Mouse (Mus musculus) heart, adult 9 months (tissue): Measurements from ENCODE around the gene Gm3164.
"Not testable (repeated sequence)": the region's sequence is repeated elsewhere in the genome, so short reads cannot be mapped to it uniquely, and the experiment has no call there.

Source experiments
- DNase-seq, 2 experiments: peaks; one replicate each; pipeline ENCODE4 v3.0.0; 2022; ENCODE audit warnings: low spot score in 2 of 2

Gene Gm3164

DNA sequence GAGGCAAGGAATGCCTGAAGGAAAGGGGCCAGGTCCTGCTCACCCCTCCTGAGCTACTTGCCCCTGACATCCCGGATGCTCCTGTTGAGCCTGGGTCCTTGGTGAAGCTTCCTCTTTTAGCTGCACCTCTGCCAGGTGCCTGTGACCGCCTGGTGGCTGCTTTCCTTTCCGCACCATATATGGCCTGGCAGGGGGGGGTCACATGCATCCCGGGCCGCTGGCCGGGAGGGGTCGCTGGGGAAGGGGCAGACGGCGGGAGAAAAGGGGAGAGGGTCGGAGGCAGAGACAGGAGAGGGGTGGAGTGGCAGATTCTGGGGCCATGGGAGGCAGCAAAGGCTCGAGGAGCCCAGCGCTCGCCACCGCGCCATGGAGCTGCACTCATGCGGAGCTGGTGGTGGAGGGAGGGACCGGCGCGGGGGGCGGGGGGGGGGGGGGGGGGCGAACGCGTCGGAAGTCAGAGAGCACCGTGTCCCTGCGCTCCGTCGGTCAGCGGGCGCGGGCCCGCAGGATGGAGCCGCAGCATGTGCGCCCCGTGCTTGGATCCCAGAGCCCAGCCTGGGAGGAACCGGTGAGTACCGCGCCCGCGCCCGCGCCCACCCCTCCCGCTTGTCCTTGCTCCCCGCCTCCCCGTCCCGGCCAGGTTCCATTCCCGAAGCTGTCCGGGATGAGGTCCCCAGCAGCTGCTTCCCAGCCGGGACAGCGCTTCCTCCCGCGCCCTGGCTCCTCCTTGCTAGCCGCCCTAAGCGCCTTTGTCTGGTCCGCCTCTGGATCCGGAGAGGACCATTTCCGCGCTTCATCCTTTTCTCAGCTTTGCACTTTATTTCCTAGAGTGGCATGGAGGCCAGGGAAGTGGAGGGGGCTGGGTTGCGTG, at the start of gene Gm3164:
Gene Gm3164 (plus strand): TSS at position 484 of the 871 bp plus-strand sequence.
- peak; percentile 47 to 70 for DNase-seq

- DNase-seq: not testable (repeated sequence)
Observed at GRCm38 (mm10) chr14:4368991-4369390, 46.3 kb upstream of the Gm3164 start.

- DNase-seq: not testable (repeated sequence)
Observed at GRCm38 (mm10) chr14:4369691-4370090, 45.6 kb upstream of the Gm3164 start.

GRCm38 (mm10) chr14:4377871-4378270, 37.4 kb upstream of the Gm3164 start:
- not testable (repeated sequence) for DNase-seq

DNA sequence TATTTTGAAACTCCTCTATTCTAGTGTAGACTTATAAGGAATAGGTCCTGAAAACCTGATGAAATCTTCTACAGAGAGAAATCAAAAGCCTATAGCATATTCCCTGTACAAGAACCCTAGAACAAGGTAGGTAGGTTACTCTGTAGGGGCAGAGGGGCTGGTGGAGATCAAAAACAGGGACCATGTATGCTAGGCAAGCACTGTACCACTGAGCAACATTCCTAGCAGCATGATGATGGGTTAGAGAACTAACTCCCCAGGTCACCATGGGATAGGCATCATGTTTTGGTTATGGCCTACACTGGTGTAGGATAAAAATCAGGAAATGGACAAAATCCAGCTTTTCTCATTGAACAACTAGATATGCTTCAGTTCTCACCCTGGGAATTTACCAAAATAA, 29.6 kb upstream of the Gm3164 start:
- DNase-seq: not testable (repeated sequence)

- not testable (repeated sequence) for DNase-seq
Observed at GRCm38 (mm10) chr14:4392841-4393530, 22.3 kb upstream of the Gm3164 start.

DNA sequence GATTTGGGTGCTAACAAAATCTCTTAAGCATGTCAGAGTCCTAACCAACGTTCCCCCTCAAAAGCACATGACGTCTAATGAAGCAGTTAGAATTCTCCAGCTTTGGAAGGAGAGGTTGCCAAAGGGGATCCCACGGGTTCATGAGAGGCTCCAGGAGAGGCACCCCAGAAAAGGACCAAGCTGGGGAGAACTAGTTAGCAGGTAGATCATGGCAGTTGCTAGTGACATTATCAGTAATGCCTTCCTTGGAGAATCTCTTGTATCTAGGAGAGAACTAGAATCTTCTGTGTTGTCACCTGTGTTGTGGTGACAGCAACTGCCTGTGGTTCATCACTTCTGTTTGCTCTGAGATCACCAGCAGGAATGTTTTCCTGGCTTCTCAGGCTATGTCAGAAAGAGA, 18.0 kb upstream of the Gm3164 start, which contains the start of gene Gm3159:
Gene Gm3159 (plus strand): TSS at position 301 of the 400 bp plus-strand sequence.
- DNase-seq: not testable (repeated sequence)

GRCm38 (mm10) chr14:4398624-4399023, 16.6 kb upstream of the Gm3164 start:
- DNase-seq: not testable (repeated sequence)

GRCm38 (mm10) chr14:4400115-4400789, 15.0 kb upstream of the Gm3164 start:
- DNase-seq: not testable (repeated sequence)

DNA sequence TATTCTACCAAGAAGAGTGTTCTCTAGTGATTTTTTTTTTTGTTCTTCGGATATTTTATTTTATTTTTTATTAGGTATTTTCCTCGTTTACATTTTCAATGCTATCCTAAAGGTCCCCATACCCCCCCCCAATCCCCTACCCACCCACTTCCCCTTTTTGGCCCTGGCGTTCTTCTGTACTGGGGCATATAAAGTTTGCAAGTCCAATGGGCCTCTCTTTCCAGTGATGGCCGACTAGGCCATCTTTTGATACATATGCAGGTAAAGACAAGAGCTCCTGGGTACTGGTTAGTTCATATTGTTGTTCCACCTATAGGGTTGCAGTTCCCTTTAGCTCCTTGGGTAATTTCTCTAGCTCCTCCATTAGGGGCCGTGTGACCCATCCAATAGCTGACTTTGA, 14.0 kb upstream of the Gm3164 start:
- DNase-seq: not testable (repeated sequence)

DNA sequence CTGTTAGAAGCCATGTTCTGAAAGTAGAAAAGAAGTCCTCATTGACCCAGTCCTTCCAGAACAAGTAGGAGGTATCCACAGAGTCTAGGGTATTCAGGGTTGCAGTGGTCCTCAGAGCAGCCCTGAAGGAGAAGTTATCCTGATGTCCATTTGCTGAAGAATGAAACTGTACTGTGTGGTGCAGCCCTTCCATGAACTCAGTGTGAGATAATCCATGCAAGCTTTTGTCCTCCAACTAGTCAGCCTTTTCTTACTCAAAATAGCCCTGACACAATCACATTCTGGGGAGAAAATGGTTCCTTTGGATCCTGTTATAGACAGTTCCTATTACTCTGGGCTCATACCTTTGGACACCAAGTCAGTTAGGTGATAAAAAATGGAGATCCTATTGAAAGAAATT, 11.4 kb upstream of the Gm3164 start:
- DNase-seq: not testable (repeated sequence)

DNA sequence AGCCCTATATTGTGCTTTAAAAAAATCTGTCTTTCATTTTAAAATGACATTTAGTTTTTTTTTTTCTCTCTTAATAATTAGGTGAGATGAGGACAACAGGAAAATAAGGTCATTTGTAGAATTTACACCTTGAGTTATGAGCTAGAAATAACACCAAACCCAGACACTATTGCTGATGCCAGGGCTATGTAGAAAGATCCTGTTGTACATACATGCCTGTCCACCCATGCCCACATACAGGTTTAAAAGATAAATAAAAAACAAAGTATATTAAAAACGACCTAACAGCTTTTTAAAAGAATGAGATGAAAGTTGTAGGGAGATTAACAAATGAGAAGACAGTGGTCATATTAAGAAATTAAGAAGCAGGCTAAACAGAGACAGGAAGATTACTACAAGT, 5.3 kb upstream of the Gm3164 start:
- DNase-seq: not testable (repeated sequence)

DNA sequence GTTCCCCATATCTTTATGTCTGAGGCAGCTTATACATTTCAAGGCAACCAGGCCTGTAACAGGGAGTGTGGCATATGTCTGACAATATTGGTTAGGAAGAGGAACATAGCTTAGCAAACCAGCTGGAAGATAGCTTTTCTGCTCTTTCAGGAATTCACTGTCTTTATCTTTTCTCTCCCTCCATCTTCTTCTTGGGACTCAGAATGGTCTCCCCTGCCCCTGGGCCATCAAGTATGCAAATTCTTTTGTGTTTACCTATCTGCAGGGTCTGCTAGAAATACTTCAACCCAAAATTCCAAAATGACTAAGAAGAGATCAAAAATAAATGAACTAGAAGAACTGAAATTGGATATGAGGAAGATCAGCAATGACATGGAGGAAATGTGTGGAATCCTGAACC, 15.4 kb downstream of the Gm3164 start, which contains the start of gene Gm3173:
Gene Gm3173 (plus strand): TSS at position 301 of the 400 bp plus-strand sequence.
- not testable (repeated sequence) for DNase-seq

- DNase-seq: not testable (repeated sequence)
Observed at GRCm38 (mm10) chr14:4481445-4481844, 66.2 kb downstream of the Gm3164 start, which contains the start of gene Gm3182. Gm3182 (plus strand) TSS chr14:4481745.
